Mouse (Mus musculus) heart, embryonic 16.5 days (tissue): Measurements from ENCODE around the gene Gm525. TPM values are rescaled to one million over a fixed set of nuclear protein-coding genes. Genes with fewer than 3 reads are reported as not detected.

Experiments used
- ATAC-seq: fragments of 200-750 bp; cut with Nextera tagmentation; replicated peaks from 2 replicates; pipeline ENCODE4 v1.8.0; 2017; ENCODE audit warnings: moderate number of reproducible peaks; ENCODE audit not compliant: insufficient read depth, low FRiP score; ENCODE audit errors: extremely low read depth
- H3K27ac ChIP-seq: fragments of 300-500 bp; sonication (generic); 2 replicates; pipeline ENCODE4 v1.5.1; 2014; ENCODE audit warnings: mild to moderate bottlenecking, low read length, control low read depth, moderate library complexity
- H3K27me3 ChIP-seq: fragments of 300-500 bp; sonication (generic); 2 replicates; pipeline ENCODE4 v1.6.1; 2014; ENCODE audit warnings: low read length, mixed read lengths; ENCODE audit not compliant: control insufficient read depth, insufficient read depth
- H3K36me3 ChIP-seq: fragments of 300-500 bp; sonication (generic); 2 replicates; pipeline ENCODE4 v1.6.1; 2014; ENCODE audit not compliant: control insufficient read depth, insufficient read depth
- H3K4me1 ChIP-seq: fragments of 300-500 bp; sonication (generic); 2 replicates; pipeline ENCODE4 v1.6.1; 2014; ENCODE audit warnings: low read length, mixed read lengths; ENCODE audit not compliant: control insufficient read depth, insufficient read depth
- H3K4me2 ChIP-seq: fragments of 300-500 bp; sonication (generic); 2 replicates; pipeline ENCODE4 v1.6.1; 2014; ENCODE audit warnings: low read depth, mild to moderate bottlenecking, control low read depth, low read length
- H3K4me3 ChIP-seq: fragments of 300-500 bp; sonication (generic); 2 replicates; pipeline ENCODE4 v1.5.1; 2014; ENCODE audit warnings: mild to moderate bottlenecking, control low read depth, low read length
- H3K9ac ChIP-seq: fragments of 300-500 bp; sonication (generic); 2 replicates; pipeline ENCODE4 v1.6.1; 2014; ENCODE audit warnings: low read length, control low read depth
- H3K9me3 ChIP-seq: fragments of 300-500 bp; sonication (generic); replicated peaks from 2 replicates; pipeline ENCODE4 v1.6.1; 2016; ENCODE audit warnings: low read length; ENCODE audit not compliant: control insufficient read depth
- WGBS: fragments of 180-500 bp; shearing (Covaris S2); extraction: QIAGEN DNeasy Blood & Tissue Kit; methylation state at CpG from one replicate; pipeline ENCODE4 v1.1.7; 2014; 5-methylcytosine and 5-hydroxymethylcytosine counted together
- polyA plus RNA-seq: library from polyadenylated mRNA; unstranded; fragments of >200 nt; fragmentation: Nextera tagmentation; extraction: Ambion mirVana; gene quantifications from 2 replicates; pipeline ENCODE4 v1.2.1, GENCODE M21; 2015

The Gm525 gene
- polyA plus RNA-seq, 1 experiment from 2014 or later, result 9.1 TPM

GRCm38 (mm10) chr11:89124411-89124810 is 50.8 kb downstream of the Gm525 start:
- peak overlapping the region; percentile 5; the same call in 1 of the 2 replicates for H3K4me2 ChIP-seq
- H3K4me3 ChIP-seq, result no peak overlapping the region
- 16% methylated on average over 13 of the region's 13 CpGs for WGBS
- H3K27me3 ChIP-seq, result no peaks in the 10 kb centered on the region
- no peaks in the 10 kb centered on the region for H3K4me1 ChIP-seq
- no peak for ATAC-seq
- 0 out of 2 replicates have a peak, but pooled peaks cover 2% of the 10 kb centered on the region for H3K9me3 ChIP-seq
- no peak overlapping the region for H3K27ac ChIP-seq
- no peak overlapping the region for H3K9ac ChIP-seq
- H3K36me3 ChIP-seq, result no peaks in the 10 kb centered on the region

GRCm38 (mm10) chr11:89130856-89131255 is 57.2 kb downstream of the Gm525 start:
- Histone ChIP-seq H3K9me3 (0 out of 2 replicates have a peak, but pooled peaks cover 2% of the 10 kb centered on the region), H3K4me1 (0 out of 2 replicates have a peak, but pooled peaks cover 2% of the 10 kb centered on the region), H3K4me2 (no peak overlapping the region), H3K27ac (no peak overlapping the region), H3K36me3 (no peaks in the 10 kb centered on the region), H3K27me3 (no peaks in the 10 kb centered on the region), H3K9ac (no peak overlapping the region), H3K4me3 (no peak overlapping the region)
- ATAC-seq, result no peak
- WGBS, result 57% methylated on average over 4 of the region's 4 CpGs

DNA sequence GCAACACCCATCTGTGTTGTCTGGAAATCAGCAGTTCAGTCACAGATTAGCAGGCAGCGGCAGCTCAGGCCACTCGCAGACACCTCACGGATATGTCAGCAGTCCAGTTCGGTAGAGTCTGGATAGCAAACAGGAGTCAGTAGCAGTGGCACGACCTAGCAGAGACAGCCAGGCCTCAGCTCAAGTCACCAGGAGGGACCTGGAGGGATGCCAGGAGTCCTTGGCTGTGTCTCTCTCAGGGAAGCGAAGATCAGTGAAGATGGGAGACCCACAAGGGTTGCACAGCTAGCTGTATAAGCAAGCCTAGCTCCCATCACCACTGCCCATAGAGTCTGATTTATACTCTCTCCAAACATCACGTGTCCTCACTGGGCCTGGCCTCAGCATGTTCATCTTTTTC is 58.8 kb downstream of the Gm525 start:
- H3K27ac ChIP-seq, result no peak overlapping the region
- H3K27me3 ChIP-seq, result no peaks in the 10 kb centered on the region
- H3K4me3 ChIP-seq, result no peak overlapping the region
- H3K9me3 ChIP-seq, result no peaks in the 10 kb centered on the region
- WGBS, result 38% methylated on average over 7 of the region's 7 CpGs
- H3K9ac ChIP-seq, result no peak overlapping the region
- no peaks in the 10 kb centered on the region for H3K36me3 ChIP-seq
- H3K4me2 ChIP-seq, result no peak overlapping the region
- 0 out of 2 replicates have a peak, but pooled peaks cover 2% of the 10 kb centered on the region for H3K4me1 ChIP-seq
- ATAC-seq, result 0 out of 2 replicates have a peak, but pooled peaks have one; percentile 45

DNA sequence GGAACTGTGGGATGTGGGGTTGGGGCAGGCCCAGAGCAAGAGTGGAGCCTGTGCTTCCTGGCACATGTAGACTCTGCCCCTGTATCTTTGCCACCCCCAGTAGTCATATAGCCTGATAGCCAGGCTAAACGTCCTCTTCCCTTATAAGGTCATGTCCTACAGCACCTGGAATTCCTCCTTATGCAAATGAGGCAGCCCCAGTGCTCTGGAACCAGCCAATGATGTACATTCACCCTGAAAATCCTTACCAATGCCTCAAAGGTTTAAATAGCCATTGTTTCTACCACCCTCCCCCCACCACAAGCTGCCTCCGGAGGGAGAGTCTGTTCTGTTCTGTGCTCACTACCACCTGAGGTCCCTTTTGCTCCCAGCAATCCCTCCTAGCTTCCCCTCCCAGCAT is 60.6 kb downstream of the Gm525 start:
- Histone ChIP-seq H3K9me3 (no peaks in the 10 kb centered on the region), H3K4me2 (no peak overlapping the region), H3K27me3 (no peaks in the 10 kb centered on the region), H3K4me3 (no peak overlapping the region), H3K27ac (no peak overlapping the region), H3K36me3 (no peaks in the 10 kb centered on the region), H3K4me1 (0 out of 2 replicates have a peak, but pooled peaks cover 2% of the 10 kb centered on the region), H3K9ac (no peak overlapping the region)
- WGBS, result 47% methylated on average over 2 of the region's 2 CpGs
- ATAC-seq, result no peak

- no peak overlapping the region for H3K4me3 ChIP-seq
- WGBS, result 94% methylated on average over 2 of the region's 2 CpGs
- H3K4me1 ChIP-seq, result no peaks in the 10 kb centered on the region
- no peaks in the 10 kb centered on the region for H3K27me3 ChIP-seq
- no peaks in the 10 kb centered on the region for H3K36me3 ChIP-seq
- no peak overlapping the region for H3K4me2 ChIP-seq
- no peak overlapping the region for H3K9ac ChIP-seq
- no peak for ATAC-seq
- H3K9me3 ChIP-seq, result no peaks in the 10 kb centered on the region
- H3K27ac ChIP-seq, result no peak overlapping the region
Observed at GRCm38 (mm10) chr11:89137915-89138314, 64.3 kb downstream of the Gm525 start.

Other genes starting within 250 kb of the Gm525 start
- gene Akap1, start 209.3 kb upstream of the Gm525 start, polyA plus RNA-seq, result 58.0 and 64.4 TPM in 2 replicates
- 43.6 and 50.8 TPM in 2 replicates for gene Scpep1, start 118.4 kb upstream of the Gm525 start, polyA plus RNA-seq
- gene Elobl, start 106.9 kb upstream of the Gm525 start, polyA plus RNA-seq, result not detected in 2 replicates
- gene Coil, start 103.6 kb upstream of the Gm525 start, polyA plus RNA-seq, result 9.4 and 9.7 TPM in 2 replicates
- 18.3 and 22.1 TPM in 2 replicates for gene Trim25, start 74.5 kb upstream of the Gm525 start, polyA plus RNA-seq
- 7.8 and 8.7 TPM in 2 replicates for gene Dgke, start 7.0 kb upstream of the Gm525 start, polyA plus RNA-seq
- 0.32 and 0.39 TPM in 2 replicates for gene Nog, start 228.5 kb downstream of the Gm525 start, polyA plus RNA-seq